Mouse (Mus musculus) testis, adult 2 months (tissue): Measurements from ENCODE around the gene Raet1d.
"Not testable (repeated sequence)": the region's sequence is repeated elsewhere in the genome, so short reads cannot be mapped to it uniquely, and the experiment has no call there.

Experiments
- CTCF ChIP-seq: fragments of 200-500 bp; IDR thresholded peaks from 2 replicates; pipeline ENCODE4 v1.5.1; 2012; ENCODE audit warnings: low read depth, mild to moderate bottlenecking, inconsistent platforms, low read length, moderate library complexity; ENCODE audit not compliant: control insufficient read depth, insufficient read depth, insufficient replicate concordance
- POLR2A ChIP-seq: fragments of 200-500 bp; IDR thresholded peaks from 2 replicates; pipeline ENCODE4 v1.6.1; 2012; ENCODE audit warnings: low read depth, mild to moderate bottlenecking, inconsistent platforms, low read length, moderate library complexity; ENCODE audit not compliant: control insufficient read depth

DNA sequence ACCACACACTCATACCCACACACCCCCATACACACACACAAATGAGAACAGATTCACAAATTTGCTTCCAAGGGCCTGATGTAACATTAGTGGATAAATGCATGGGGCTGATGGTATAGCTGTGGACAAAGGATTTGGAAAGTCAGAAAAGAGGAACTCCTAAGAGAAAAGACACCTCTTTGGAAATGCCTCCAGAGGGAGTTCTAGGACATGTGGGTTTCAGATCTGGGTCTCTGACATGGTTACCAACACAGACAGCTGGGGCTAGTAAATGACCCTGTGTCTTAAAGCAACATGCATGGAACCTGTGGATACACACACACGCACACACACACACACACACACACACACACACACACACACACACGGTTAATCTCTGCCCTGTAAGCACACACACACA, 605 bp downstream of the Raet1d start:
- not testable (repeated sequence) for TF ChIP-seq CTCF, POLR2A
